Mouse (Mus musculus): ENCODE measurements around the gene Vsig4.

DNA sequence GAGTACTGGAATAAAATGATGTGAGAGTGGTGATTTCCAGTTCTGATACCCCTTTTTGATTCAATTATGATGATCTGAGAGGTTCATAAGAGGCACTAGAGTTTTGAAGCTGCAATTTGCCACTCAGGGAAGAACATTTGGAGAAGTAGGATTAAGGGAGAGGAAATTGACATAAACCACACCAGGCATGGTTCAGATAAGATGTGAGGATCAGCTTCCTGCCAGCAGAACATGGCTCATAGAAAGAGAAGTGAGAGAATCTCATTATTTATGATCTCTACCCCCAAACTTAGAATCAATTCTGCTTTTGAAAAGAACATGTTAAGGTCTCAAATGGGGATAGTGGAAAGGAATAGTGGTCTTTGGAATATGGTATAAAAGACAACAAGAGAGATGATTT, 66.2 kb downstream of the Vsig4 start:
- TF ChIP-seq EP300 (IDR thresholded peaks at IDR 0.05; ENCODE audit: insufficient read depth, low read depth, low read length) (no peak), CTCF (IDR thresholded peaks at IDR 0.05; ENCODE audit: low read depth, low read length) (no peak), POLR2A (IDR thresholded peaks at IDR 0.05; ENCODE audit: insufficient read depth, low read length) (no peak)

Data from ES-Bruce4 (cell line).